Mouse (Mus musculus): Measurements from ENCODE around the gene Aplnr. TPM values are rescaled to one million over a fixed set of nuclear protein-coding genes. Genes with fewer than 3 reads are reported as not detected.

Gene Aplnr
- total RNA-seq, 1 experiment from 2014 or later: not detected

GRCm38 (mm10) chr2:85132204-85132603 is 3.8 kb upstream of the Aplnr start:
- ATAC-seq (replicated peaks; ENCODE audit: insufficient number of reproducible peaks, low FRiP score, low TSS enrichment, poor library complexity, severe bottlenecking): no peak

- no peak for ATAC-seq (replicated peaks; ENCODE audit: insufficient number of reproducible peaks, low FRiP score, low TSS enrichment, poor library complexity, severe bottlenecking)
These were observed 926 bp upstream of the Aplnr start for GRCm38 (mm10) chr2:85135099-85135498.

- ATAC-seq (replicated peaks; ENCODE audit: insufficient number of reproducible peaks, low FRiP score, low TSS enrichment, poor library complexity, severe bottlenecking): no peak
These were observed 951 bp downstream of the Aplnr start for GRCm38 (mm10) chr2:85136831-85137520.

GRCm38 (mm10) chr2:85137601-85138140 is 1.6 kb downstream of the Aplnr start:
- ATAC-seq (replicated peaks; ENCODE audit: insufficient number of reproducible peaks, low FRiP score, low TSS enrichment, poor library complexity, severe bottlenecking): peak; percentile 38; the same call in 1 of the 2 replicates

- ATAC-seq (replicated peaks; ENCODE audit: insufficient number of reproducible peaks, low FRiP score, low TSS enrichment, poor library complexity, severe bottlenecking): no peak
These were observed 2.1 kb downstream of the Aplnr start for GRCm38 (mm10) chr2:85138143-85138542.

- ATAC-seq (replicated peaks; ENCODE audit: insufficient number of reproducible peaks, low FRiP score, low TSS enrichment, poor library complexity, severe bottlenecking): no peak
These were observed 3.4 kb downstream of the Aplnr start for GRCm38 (mm10) chr2:85139393-85139792.

GRCm38 (mm10) chr2:85139846-85140245 is 3.8 kb downstream of the Aplnr start:
- ATAC-seq (replicated peaks; ENCODE audit: insufficient number of reproducible peaks, low FRiP score, low TSS enrichment, poor library complexity, severe bottlenecking): no peak

- ATAC-seq (replicated peaks; ENCODE audit: insufficient number of reproducible peaks, low FRiP score, low TSS enrichment, poor library complexity, severe bottlenecking): no peak
These were observed 4.8 kb downstream of the Aplnr start for GRCm38 (mm10) chr2:85140833-85141232.

- no peak for ATAC-seq (replicated peaks; ENCODE audit: insufficient number of reproducible peaks, low FRiP score, low TSS enrichment, poor library complexity, severe bottlenecking)
These were observed 8.9 kb downstream of the Aplnr start for GRCm38 (mm10) chr2:85144908-85145307.

GRCm38 (mm10) chr2:85145346-85145745 is 9.3 kb downstream of the Aplnr start:
- no peak for ATAC-seq (replicated peaks; ENCODE audit: insufficient number of reproducible peaks, low FRiP score, low TSS enrichment, poor library complexity, severe bottlenecking)

- ATAC-seq (replicated peaks; ENCODE audit: insufficient number of reproducible peaks, low FRiP score, low TSS enrichment, poor library complexity, severe bottlenecking): no peak
These were observed 11.5 kb downstream of the Aplnr start for GRCm38 (mm10) chr2:85147481-85147880.

- ATAC-seq (replicated peaks; ENCODE audit: insufficient number of reproducible peaks, low FRiP score, low TSS enrichment, poor library complexity, severe bottlenecking): no peak
These were observed 14.3 kb downstream of the Aplnr start for GRCm38 (mm10) chr2:85150373-85150772.

- ATAC-seq (replicated peaks; ENCODE audit: insufficient number of reproducible peaks, low FRiP score, low TSS enrichment, poor library complexity, severe bottlenecking): no peak
These were observed 15.2 kb downstream of the Aplnr start for GRCm38 (mm10) chr2:85151233-85151632.

GRCm38 (mm10) chr2:85155334-85155733 is 19.3 kb downstream of the Aplnr start:
- ATAC-seq (replicated peaks; ENCODE audit: insufficient number of reproducible peaks, low FRiP score, low TSS enrichment, poor library complexity, severe bottlenecking): no peak

GRCm38 (mm10) chr2:85156136-85156535 is 20.1 kb downstream of the Aplnr start:
- ATAC-seq (replicated peaks; ENCODE audit: insufficient number of reproducible peaks, low FRiP score, low TSS enrichment, poor library complexity, severe bottlenecking): no peak

GRCm38 (mm10) chr2:85157382-85157781 is 21.4 kb downstream of the Aplnr start:
- no peak for ATAC-seq (replicated peaks; ENCODE audit: insufficient number of reproducible peaks, low FRiP score, low TSS enrichment, poor library complexity, severe bottlenecking)

GRCm38 (mm10) chr2:85160901-85161637 is 25.0 kb downstream of the Aplnr start:
- no peak for ATAC-seq (replicated peaks; ENCODE audit: insufficient number of reproducible peaks, low FRiP score, low TSS enrichment, poor library complexity, severe bottlenecking)

GRCm38 (mm10) chr2:85161638-85162093 is 25.6 kb downstream of the Aplnr start:
- no peak for ATAC-seq (replicated peaks; ENCODE audit: insufficient number of reproducible peaks, low FRiP score, low TSS enrichment, poor library complexity, severe bottlenecking)

GRCm38 (mm10) chr2:85163311-85164047 is 27.5 kb downstream of the Aplnr start:
- ATAC-seq (replicated peaks; ENCODE audit: insufficient number of reproducible peaks, low FRiP score, low TSS enrichment, poor library complexity, severe bottlenecking): no peak
